Mouse (Mus musculus): ENCODE results near the gene Atp10a.
A peak's percentile ranks its signal among the peaks of the same experiment; 100 is the strongest.

Atp10a gene

DNA sequence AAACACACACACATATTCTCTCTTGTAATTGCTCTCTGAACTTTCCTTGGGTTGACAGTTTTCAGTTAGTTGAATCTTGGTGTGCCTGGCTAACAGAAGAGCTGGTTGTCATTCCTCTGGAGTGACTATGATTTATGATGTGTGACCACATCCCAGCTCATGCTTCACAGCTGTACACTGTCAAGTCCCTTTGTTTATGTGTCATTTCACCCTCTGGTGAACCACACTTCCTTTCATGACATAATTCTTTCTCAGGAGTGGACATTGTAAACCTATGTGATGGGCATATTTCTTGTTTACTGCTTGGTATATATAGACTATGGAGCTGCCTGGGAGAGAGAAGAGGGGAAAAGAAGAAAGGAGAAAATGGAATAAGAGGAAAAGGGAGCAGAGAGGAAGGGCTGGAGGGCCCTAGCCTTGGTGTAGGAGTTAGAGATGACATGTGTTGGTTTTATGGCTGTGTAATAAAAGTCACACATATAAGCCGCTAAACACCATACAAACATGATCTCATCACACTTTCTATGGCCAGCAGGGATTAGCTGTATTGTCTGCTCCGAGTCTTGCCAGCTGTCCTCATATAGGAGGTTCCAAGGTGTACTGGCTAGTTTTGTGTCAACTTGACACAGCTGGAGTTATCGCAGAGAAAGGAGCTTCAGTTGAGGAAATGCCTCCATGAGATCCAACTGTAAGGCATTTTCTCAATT lies 81.0 kb downstream of the Atp10a start:
- DNase-seq (ENCODE audit: extremely low spot score, low spot score), result no peak

DNA sequence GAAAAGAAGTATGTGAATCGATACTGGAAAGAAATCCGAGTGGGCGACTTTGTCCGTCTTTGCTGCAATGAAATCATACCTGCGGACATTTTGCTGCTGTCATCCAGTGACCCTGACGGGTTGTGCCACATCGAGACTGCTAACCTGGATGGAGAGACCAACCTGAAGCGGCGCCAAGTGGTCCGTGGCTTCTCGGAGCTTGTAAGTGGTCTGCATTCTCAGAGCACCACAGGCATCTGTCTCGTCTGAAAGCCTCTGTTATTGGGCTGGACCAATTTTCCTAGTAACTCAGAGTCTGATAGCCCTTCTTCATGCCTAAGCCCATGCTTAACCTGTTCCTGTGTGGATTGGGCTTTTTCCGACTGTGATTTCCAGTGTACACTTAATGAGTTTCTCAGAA lies 84.2 kb downstream of the Atp10a start:
- DNase-seq (ENCODE audit: extremely low spot score, low spot score), result no peak

DNA sequence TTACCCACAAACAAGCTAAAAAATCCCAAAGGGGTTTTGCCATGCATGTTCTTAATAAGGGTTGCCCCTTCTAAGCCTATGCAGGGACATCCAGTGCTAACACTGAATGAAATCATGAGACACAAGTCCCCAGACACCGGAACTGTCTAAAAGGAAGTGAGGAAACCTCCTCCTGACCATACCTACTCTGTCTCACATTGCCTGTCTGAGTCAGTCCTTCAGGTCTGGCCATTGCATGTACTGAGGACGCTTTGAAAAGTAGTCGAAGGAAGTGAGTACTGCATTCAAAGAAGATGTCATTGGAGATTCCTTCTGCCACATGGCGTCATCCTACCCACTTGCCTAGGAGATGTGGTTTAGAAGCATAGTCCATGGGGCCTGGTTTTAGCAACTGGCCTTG lies 84.9 kb downstream of the Atp10a start:
- no peak for DNase-seq (ENCODE audit: extremely low spot score, low spot score)

DNA sequence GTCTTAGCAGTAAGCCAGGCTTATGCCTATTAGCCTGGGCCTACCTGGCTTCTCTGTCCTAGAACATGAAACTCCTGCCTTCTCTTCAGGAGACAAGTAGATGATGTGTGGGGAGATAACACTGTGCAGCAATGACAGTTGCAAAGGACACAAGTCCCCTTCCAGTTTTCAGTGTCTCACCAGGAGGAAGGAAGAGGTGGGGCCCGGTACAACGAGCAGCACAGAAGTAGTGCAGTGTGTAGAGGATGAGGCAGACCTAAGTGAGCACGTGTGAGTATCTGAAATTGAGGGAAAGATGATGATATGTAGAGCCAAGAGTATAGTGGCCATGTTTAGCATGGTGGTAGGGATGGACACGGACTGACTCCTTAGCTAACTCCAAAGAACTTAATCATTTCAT lies 86.0 kb downstream of the Atp10a start:
- DNase-seq (ENCODE audit: extremely low spot score, low spot score), result no peak

DNA sequence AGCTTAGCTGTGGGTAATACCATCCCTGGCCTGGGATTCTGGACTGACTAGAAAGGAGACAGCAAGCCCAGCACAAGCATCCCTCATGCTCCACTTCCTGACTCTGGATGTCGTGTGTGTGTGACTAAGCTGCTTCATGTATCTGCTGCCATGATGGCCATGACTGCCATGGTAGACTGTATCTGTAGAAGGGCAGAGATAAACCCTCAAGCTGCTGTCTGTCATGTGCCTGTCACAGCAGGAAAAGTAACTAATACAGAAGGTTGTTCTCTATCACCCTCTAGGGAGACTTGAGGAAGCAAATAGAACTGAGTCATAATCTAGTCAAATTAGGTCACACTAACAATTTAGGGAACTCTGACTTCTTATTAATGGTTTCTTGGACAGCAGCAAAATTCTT lies 86.7 kb downstream of the Atp10a start:
- no peak for DNase-seq (ENCODE audit: extremely low spot score, low spot score)

DNA sequence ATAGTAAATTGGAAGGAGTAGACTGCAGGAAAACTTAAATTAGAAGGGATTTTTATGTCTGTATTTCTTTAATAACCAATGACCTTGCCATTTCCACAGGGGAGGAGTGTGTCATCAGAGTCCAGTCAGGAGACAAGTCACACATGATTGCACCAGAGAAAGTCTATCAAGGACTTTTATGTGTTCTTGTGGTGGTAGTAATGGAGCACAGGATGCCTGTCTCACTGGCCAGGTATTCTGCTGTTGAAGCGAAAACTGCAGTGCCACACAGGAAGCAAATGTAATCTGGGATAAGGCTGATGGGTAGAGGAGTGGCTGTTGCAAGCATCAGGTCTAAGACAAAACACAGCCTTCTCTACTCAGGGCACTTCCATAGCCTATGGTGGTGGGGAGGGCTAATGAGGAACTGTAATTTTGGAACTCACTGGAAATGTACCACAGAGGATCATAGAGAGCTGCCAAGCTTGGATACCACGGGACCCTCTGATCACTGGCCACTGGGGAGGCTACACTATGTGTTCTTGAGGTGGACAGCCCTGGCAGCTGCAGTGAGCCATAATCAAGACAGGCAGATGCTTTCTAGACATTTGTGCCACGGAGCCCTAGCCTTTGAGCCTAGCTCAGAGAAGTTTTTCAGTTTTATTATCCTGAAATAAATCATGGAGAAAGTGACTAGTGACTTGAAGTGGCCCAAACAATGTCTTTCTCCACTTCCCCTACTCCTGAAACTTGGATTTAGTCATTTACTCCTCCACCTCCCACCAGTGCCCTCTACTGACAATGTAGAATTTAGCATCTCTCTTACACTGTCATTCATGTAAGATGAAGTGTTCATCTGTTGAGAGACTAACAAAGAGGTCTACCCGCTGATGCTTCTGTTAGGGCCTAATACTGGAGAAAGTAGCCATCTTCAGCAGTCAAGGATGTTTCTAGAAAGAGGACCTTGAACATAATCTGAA lies 87.7 kb downstream of the Atp10a start:
- no peak for DNase-seq (ENCODE audit: extremely low spot score, low spot score)

DNA sequence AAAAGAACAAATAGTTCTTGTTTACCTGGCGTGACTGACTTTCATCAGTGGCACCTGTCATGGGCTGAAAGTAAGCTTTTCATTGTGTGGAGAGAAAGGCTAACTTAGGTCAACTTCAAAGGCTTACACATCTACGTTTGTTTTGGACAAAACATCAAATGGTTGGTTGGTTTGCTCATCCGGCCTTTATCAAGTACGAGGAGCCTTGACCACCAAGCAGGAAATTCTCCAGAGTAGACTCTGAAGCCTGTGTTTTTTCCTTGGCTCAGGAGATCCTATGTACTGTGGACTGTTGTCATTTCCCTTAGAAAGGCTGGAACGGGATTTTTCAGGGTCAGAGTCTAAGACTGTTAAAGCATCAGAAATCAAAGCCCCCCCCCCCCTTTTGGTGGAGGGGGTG lies 90.9 kb downstream of the Atp10a start:
- no peak for DNase-seq (ENCODE audit: extremely low spot score, low spot score)

DNA sequence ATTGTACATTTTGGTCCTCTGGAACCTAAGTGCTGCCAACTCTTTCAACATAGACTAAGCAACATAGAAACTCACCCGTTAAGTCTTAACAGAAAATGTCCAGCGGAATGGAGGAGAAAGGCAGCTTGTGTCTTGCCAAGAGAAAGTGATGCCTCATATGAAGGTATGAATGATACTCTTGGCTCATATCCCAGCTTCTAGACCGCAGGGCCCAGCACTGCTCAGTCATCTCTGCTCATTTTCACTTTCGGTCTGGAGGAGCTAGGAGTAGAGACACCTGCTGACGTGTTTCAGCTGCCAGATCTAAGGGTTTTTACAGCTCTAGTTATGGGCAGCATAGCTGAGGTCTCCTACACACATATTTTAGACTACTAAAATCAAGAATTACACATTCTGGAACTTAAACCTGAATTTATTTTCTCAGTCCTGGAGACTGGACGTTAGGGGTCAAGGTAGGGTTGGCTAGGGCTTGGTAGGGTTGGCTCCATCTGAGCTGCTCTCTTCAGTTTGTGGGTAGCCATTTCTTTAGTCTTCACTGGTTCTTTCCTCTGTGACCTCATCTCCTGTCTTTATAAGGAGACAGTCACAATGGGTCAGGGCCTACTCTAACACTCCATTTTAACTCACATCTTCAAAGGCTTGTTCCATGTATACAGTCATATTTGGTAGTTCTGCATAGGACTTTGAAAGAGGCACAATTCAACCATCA lies 94.1 kb downstream of the Atp10a start:
- DNase-seq (ENCODE audit: extremely low spot score, low spot score), result no peak

DNA sequence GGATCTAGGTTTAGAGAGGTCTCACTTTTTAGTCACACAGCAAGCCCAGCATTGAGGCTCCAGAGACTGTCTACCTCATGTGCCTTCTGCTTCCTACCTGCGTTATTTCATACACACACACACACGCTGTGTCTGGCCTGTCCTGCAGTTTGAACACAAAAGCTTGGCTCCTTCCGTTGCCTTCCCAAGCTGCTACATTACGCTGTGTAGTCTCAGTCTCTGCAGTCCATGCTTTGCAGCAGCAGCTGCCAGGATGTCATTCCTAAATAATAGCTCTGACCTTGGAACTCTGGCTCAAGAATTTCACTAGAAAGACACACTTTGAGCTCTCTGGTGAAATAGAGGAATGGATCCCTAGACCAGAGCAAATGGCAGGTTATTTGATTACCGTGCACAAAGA lies 96.1 kb downstream of the Atp10a start:
- peak; percentile 37 for DNase-seq (ENCODE audit: extremely low spot score, low spot score)

DNA sequence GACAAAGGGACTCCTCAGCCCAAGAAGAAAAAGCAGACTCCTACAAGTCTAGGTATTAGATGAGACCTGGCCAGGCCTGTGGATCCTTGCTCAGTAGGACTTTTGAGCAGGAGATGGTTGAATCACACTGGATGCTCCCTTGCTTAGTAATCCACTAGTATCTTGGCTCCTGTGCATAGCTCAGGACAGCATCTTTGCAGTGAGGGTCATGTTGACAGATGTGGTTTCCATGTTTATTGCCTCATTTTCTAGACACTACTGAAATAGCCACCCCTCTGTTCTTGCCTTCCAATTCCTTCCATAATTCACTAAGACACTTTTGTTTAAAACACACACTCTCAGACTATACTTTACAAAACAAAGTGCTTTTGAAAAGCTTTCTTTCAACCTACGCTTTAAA lies 98.1 kb downstream of the Atp10a start:
- DNase-seq (ENCODE audit: extremely low spot score, low spot score), result no peak

DNA sequence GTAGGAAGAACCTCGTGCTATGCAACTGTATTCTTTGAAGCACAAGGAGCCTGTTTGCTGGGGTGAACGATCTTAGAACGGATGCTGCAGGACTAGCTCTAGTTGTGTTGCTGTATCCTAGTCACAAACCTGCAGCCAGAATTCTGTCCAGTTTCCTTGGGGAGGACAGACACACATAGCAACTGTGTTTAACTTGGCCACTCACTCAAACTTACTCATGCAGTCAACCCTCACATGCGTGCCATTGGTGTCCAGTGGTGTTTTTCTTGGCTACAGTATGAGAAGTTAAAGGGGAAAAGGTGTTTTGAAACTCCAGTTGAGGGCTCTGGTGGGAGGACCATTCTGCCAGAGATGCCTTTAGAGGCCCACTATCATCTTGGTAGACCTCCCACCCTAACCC lies 98.6 kb downstream of the Atp10a start:
- no peak for DNase-seq (ENCODE audit: extremely low spot score, low spot score)

DNA sequence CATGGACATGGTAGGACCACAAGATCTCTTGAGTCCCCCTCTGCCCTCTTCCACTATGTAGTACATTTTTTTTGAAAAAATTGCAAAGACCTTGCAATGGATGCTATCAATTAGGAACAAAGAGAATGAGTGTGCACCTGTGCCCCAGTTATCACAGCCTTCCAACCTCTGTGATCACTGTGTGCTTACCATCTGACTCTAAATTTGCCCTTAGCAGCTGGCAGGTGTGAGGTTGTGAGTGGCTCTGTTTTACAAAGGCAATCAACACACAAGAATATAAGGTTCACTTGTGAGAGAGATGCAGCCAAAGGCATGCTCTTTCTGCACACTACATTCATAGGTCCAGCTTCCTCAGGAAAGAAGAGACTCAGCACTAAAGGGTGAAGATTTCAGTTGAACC lies 99.1 kb downstream of the Atp10a start:
- DNase-seq (ENCODE audit: extremely low spot score, low spot score), result no peak

DNA sequence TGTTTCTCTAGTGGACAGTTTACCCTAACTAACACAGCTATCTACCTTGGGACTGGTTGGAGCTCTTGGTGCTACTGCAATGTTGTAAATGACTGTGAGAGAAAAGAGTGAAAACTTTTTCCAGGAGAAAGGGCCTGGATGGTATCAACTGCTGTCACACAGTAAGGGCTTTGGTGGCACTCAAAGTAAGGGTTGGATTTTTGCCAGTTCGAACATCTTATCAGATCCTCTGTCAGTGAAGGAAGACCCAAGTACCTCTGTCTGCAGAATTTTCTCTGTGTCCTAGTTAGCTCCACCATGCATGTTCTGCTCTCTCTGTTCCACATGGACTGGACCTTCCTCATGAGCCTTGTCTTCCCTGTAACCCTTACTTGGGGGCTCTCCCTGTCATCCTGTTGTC lies 99.9 kb downstream of the Atp10a start:
- no peak for DNase-seq (ENCODE audit: extremely low spot score, low spot score)

DNA sequence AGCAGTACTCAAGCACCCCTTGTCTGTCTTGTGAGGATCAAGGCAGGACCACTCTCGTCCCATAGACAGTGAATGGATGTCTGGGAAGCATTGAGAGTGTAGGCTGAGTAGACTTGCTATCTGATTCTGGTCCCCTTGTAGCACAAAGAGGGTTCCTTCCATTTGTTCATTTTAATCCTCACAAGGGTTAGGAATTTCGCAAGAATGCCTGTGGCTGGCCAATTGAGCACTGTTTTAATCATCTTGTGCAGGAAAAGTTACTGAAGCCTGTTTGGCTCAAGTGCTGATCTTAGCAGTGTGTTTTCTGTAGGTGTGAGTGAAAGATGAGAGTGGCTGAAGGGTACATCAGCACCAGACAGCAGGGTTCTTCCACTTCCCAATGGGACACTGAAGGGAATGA lies 101.4 kb downstream of the Atp10a start:
- no peak for DNase-seq (ENCODE audit: extremely low spot score, low spot score)

DNA sequence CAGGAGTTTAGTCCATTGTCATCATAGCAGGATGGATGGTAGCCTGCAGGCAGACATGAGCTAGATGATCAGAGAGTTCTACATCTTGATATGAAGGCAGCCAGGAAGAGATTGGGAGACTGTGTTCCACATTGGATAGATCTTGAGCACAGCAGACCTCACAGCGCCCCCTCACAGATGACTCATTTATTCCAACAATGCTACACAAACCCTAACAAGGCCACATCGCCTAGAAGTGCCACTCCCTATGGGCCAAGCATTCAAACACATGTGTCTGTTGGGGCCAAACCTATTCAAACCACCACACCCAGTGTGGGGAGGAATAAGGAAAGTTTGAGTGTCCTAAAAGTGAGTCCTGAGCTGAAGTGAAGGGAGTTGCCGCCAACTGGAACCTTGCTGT lies 102.4 kb downstream of the Atp10a start:
- DNase-seq (ENCODE audit: extremely low spot score, low spot score), result no peak

DNA sequence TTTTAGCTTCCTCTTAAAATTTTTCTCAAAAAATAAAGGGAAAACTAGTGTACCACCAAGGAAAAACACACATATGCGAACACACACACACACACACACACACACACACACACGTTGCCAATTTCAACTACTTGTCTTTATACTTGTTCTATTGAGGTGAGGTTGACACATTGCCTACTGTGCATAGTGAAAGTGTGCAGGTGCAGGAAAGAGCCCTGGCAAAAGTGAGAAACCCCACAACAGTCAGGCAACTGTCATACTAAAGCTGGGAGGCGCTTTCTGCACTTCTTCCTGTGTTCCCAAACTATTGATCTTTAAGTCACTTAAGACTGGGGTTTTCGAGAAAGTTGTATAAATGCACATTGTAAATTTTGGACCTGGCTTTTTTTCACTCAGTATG lies 103.3 kb downstream of the Atp10a start:
- DNase-seq (ENCODE audit: extremely low spot score, low spot score), result no peak

DNA sequence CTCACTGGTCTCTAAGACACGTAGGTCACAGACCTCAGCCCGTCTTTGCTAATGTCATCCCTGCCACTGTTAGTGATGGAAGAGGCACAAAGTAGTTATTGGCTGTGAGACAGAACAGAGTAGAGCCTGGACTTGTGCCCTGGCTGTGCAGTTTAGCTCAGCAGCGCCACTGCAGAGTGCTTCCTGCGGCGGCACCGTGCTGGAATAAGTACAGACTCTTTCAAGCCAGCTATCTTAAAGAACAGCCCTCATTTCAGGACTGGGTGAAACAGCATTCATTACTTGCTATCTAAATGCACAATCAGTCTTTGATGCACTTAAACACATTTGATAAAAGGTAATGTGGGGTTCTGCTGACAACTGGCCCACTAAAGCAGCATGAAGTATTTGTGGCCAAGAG lies 111.3 kb downstream of the Atp10a start:
- no peak for DNase-seq (ENCODE audit: extremely low spot score, low spot score)

DNA sequence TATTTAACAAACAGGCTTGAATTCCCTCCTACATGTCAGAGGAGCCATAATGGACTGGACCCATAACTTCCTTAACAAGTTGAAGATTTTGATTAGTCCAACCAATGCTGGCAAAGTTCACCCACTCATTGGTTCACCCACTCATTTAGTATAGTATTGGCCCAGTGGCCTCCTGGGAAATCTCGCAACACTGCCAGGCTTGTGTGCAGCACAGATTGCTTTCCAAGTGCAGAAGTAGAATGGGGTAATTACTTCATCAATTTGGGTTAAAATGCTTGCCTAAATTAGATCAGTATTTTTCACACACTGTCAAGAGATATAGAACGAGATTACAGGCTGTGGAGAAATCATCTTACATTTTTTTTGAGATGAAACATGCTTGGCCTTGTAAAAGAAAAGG lies 112.3 kb downstream of the Atp10a start:
- no peak for DNase-seq (ENCODE audit: extremely low spot score, low spot score)

DNA sequence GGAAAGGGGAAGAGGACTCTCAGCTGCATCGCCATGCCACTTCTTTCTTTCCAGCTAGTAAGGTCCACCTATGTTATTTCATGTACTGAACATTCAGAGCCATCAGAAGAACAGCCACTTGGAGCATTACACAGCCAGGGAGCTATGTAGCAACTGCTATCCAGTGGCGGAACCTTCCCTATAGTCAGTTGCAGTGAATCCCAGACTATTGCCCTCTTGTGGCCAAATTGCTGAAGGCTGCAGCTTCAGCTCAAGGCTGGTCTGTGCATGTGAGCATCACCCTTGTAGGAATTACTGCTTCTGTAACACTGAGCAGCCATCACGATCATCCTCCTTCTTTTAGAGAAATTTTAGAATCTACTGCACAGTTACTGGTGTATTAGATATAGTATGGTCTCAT lies 114.3 kb downstream of the Atp10a start:
- peak; percentile 35 for DNase-seq (ENCODE audit: extremely low spot score, low spot score)

DNA sequence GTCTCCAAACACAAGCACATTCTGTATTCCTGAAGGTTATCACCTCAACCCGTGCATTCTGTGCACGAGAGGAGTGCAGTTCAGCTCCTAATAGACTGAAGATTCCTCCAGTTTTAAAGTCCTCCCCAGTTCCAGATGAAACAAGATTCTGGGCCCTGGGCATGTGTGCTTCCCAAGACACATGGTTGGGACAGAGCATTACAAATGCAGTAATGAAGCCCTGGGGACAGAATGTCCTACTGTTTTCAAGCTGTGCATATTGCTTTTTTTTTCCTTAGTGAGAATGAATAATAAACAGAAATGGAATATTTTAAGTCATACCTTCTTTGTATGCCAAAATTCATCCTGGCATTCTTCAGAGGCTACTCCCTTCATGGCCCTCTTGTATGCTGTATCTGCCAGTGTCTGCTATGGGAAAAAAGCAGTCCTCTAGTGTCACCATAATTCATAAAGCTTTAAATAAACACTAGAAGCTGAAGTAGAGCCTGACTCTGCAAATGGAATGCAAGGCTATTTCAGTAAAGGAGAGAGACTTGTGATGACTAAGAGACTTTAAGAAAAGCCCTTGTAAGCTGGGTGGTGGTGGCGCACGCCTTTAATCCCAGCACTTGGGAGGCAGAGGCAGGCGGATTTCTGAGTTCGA lies 116.2 kb downstream of the Atp10a start:
- no peak for DNase-seq (ENCODE audit: extremely low spot score, low spot score)

DNA sequence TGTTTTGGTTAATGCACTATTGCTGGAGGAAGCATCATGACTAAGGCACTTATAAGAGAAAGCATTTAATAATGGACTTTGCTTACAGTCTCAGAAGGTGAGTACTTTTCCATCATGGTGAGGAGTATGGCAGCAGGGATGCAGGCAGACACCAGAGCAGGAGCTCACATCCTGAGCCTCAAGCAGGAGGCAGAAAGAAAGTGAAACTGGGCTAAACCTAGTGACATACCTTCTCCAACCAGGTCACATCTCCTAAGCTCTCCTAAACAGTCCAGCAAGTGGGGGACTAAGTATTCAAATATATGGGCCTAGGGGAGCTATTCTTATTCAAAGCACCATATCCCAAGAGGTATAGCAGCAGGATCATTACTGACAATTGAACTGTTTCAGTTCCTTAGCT lies 123.2 kb downstream of the Atp10a start:
- DNase-seq (ENCODE audit: extremely low spot score, low spot score), result no peak

DNA sequence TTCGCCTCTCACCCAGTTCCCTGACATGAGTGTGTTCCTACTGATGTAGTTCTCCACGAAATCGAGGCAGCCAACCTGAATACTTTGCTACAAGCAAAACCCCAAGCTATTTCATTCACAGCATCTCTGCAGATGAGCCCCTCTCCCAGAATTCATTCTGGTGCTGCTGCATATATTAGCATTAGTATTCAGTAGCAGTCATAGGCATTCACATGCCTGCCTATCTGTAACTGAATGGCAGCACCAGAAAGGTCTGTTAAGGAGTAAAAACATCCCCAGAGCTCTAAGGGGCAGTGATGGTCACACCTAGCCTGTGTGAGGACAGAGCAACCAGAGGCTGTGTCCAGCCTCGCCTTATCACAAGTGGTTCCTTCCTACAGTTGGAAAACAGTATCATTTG lies 131.0 kb downstream of the Atp10a start:
- DNase-seq (ENCODE audit: extremely low spot score, low spot score), result no peak

Data from neural tube, embryonic 10.5 days (tissue).